Mouse (Mus musculus): Measurements from ENCODE around the gene Slc37a4. TPM values are rescaled to one million over a fixed set of nuclear protein-coding genes. Genes with fewer than 3 reads are reported as not detected.
A peak's percentile ranks its signal among the peaks of the same experiment; 100 is the strongest.

The Slc37a4 gene
- total and polyA plus RNA-seq, 2 experiments from 2014 or later: 35.1 to 83.8 TPM

DNA sequence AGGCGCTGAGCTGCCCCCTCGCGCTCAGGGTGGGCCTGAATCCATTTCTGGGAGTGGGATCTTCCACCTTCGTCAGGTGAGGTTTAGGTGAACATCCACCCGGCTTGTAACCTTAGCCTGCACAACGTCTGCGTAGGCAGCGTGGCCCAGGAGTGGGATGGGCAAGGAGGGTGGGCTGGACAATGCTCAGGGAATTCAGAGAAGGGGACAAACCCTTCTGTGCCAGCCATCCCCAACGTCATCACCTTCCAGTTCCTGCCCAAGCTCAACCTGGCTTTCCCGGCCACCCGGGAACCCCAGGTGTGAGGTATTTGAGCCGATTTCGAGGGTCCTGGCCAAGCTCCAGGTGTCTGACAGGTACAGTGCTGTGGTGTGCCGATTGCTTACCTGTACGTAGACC lies 16.8 kb upstream of the Slc37a4 start:
- DNase-seq (ENCODE audit: low spot score) (no peak), ATAC-seq (ENCODE audit: insufficient read depth, low read depth) (no peak)

GRCm38 (mm10) chr9:44384596-44384995 lies 12.1 kb upstream of the Slc37a4 start:
- Histone ChIP-seq H3K9ac (replicated peaks; ENCODE audit: low read depth, low read length) (no peak overlapping the region), H3K36me3 (replicated peaks; ENCODE audit: control insufficient read depth, insufficient read depth, low read length) (peaks cover 89% of the 10 kb centered on the region), H3K27ac (ENCODE audit: low read depth) (no peak overlapping the region)

More for the DNA sequence above, 16.8 kb upstream of the Slc37a4 start:
- H3K4me3 ChIP-seq (ENCODE audit: low read depth, low read length): peak overlapping the region; percentile 62
- peak overlapping the region; percentile 69 for H3K27ac ChIP-seq (ENCODE audit: low read depth)
- no peaks in the 10 kb centered on the region for H3K9me3 ChIP-seq (replicated peaks; ENCODE audit: control insufficient read depth, low read length)
- peak overlapping the region; percentile 71 for H3K9ac ChIP-seq (replicated peaks; ENCODE audit: low read depth, low read length)
- H3K27me3 ChIP-seq (ENCODE audit: control insufficient read depth, insufficient read depth, low read length): no peaks in the 10 kb centered on the region
- WGBS: 5% methylated on average over 15 of the region's 15 CpGs
- TF ChIP-seq EP300 (IDR thresholded peaks at IDR 0.05; ENCODE audit: low read depth): no peak
- TF ChIP-seq CTCF (IDR thresholded peaks at IDR 0.05; ENCODE audit: low read depth): no peak
- peaks cover 15% of the 10 kb centered on the region for H3K4me1 ChIP-seq (ENCODE audit: control insufficient read depth, insufficient read depth)
- peak overlapping the region; percentile 87 for H3K4me2 ChIP-seq (ENCODE audit: low read depth, low read length)
- H3K36me3 ChIP-seq (replicated peaks; ENCODE audit: control insufficient read depth, insufficient read depth, low read length): peaks cover 43% of the 10 kb centered on the region

GRCm38 (mm10) chr9:44387221-44387620 lies 9.4 kb upstream of the Slc37a4 start:
- Histone ChIP-seq H3K4me2 (ENCODE audit: low read depth, low read length) (no peak overlapping the region), H3K9ac (replicated peaks; ENCODE audit: low read depth, low read length) (no peak overlapping the region), H3K9me3 (replicated peaks; ENCODE audit: control insufficient read depth, low read length) (no peaks in the 10 kb centered on the region), H3K27me3 (ENCODE audit: control insufficient read depth, insufficient read depth, low read length) (no peaks in the 10 kb centered on the region), H3K4me1 (ENCODE audit: control insufficient read depth, insufficient read depth) (no peaks in the 10 kb centered on the region), H3K4me3 (ENCODE audit: low read depth, low read length) (no peak overlapping the region), H3K27ac (ENCODE audit: low read depth) (no peak overlapping the region), H3K36me3 (replicated peaks; ENCODE audit: control insufficient read depth, insufficient read depth, low read length) (peaks cover 87% of the 10 kb centered on the region)
- no peak for DNase-seq (ENCODE audit: low spot score)
- WGBS: 52% methylated on average over 3 of the region's 3 CpGs
- TF ChIP-seq EP300 (IDR thresholded peaks at IDR 0.05; ENCODE audit: low read depth) (no peak), CTCF (IDR thresholded peaks at IDR 0.05; ENCODE audit: low read depth) (no peak)
- ATAC-seq (ENCODE audit: insufficient read depth, low read depth): no peak

More at GRCm38 (mm10) chr9:44384596-44384995, 12.1 kb upstream of the Slc37a4 start:
- Histone ChIP-seq H3K9me3 (replicated peaks; ENCODE audit: control insufficient read depth, low read length) (no peaks in the 10 kb centered on the region), H3K4me2 (ENCODE audit: low read depth, low read length) (no peak overlapping the region), H3K4me1 (ENCODE audit: control insufficient read depth, insufficient read depth) (peaks cover 9% of the 10 kb centered on the region; the same call in 1 of the 2 replicates), H3K27me3 (ENCODE audit: control insufficient read depth, insufficient read depth, low read length) (no peaks in the 10 kb centered on the region), H3K4me3 (ENCODE audit: low read depth, low read length) (no peak overlapping the region)
- WGBS: 87% methylated on average over 13 of the region's 13 CpGs
- DNase-seq (ENCODE audit: low spot score): no peak
- TF ChIP-seq EP300 (IDR thresholded peaks at IDR 0.05; ENCODE audit: low read depth) (no peak), CTCF (IDR thresholded peaks at IDR 0.05; ENCODE audit: low read depth) (no peak)
- ATAC-seq (ENCODE audit: insufficient read depth, low read depth): no peak

- Histone ChIP-seq H3K4me3 (ENCODE audit: low read depth, low read length) (no peak overlapping the region), H3K4me2 (ENCODE audit: low read depth, low read length) (no peak overlapping the region), H3K36me3 (replicated peaks; ENCODE audit: control insufficient read depth, insufficient read depth, low read length) (peaks cover 67% of the 10 kb centered on the region), H3K9ac (replicated peaks; ENCODE audit: low read depth, low read length) (no peak overlapping the region), H3K27me3 (ENCODE audit: control insufficient read depth, insufficient read depth, low read length) (no peaks in the 10 kb centered on the region), H3K27ac (ENCODE audit: low read depth) (no peak overlapping the region), H3K4me1 (ENCODE audit: control insufficient read depth, insufficient read depth) (no peaks in the 10 kb centered on the region), H3K9me3 (replicated peaks; ENCODE audit: control insufficient read depth, low read length) (no peaks in the 10 kb centered on the region)
- DNase-seq (ENCODE audit: low spot score): peak; percentile 39
- ATAC-seq (ENCODE audit: insufficient read depth, low read depth): no peak
- peak; percentile 57 for TF ChIP-seq CTCF (IDR thresholded peaks at IDR 0.05; ENCODE audit: low read depth)
- TF ChIP-seq EP300 (IDR thresholded peaks at IDR 0.05; ENCODE audit: low read depth): no peak
- WGBS: 55% methylated on average over 8 of the region's 8 CpGs
Observed at GRCm38 (mm10) chr9:44389273-44389672, 7.4 kb upstream of the Slc37a4 start.

DNA sequence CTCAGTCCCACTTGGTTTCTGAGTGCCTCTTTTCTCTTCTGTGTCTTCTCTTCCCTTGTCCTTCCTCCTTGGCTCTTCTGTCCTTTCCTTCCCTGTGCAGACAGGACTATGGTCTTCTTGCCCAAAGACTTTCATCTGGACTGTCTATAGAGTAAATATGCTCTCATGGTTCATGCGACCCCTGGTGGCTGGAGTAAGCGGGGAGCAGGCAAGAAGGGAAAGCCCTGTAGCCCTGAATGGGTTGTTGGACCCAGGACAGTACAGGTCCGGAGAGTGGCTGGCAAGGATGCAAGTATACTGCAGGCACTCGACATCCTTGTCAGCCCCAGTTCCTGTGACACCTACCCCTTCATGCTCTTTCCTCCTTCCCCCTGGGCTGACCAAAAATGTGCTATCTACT lies 5.2 kb upstream of the Slc37a4 start:
- no peak overlapping the region for H3K9ac ChIP-seq (replicated peaks; ENCODE audit: low read depth, low read length)
- H3K4me1 ChIP-seq (ENCODE audit: control insufficient read depth, insufficient read depth): no peaks in the 10 kb centered on the region
- no peaks in the 10 kb centered on the region for H3K9me3 ChIP-seq (replicated peaks; ENCODE audit: control insufficient read depth, low read length)
- no peak overlapping the region for H3K27ac ChIP-seq (ENCODE audit: low read depth)
- ATAC-seq (ENCODE audit: insufficient read depth, low read depth) (peak; percentile 57), DNase-seq (ENCODE audit: low spot score) (peak; percentile 46)
- H3K4me3 ChIP-seq (ENCODE audit: low read depth, low read length): no peak overlapping the region
- 21% methylated on average over 4 of the region's 4 CpGs for WGBS
- H3K36me3 ChIP-seq (replicated peaks; ENCODE audit: control insufficient read depth, insufficient read depth, low read length): peaks cover 45% of the 10 kb centered on the region
- no peaks in the 10 kb centered on the region for H3K27me3 ChIP-seq (ENCODE audit: control insufficient read depth, insufficient read depth, low read length)
- TF ChIP-seq CTCF (IDR thresholded peaks at IDR 0.05; ENCODE audit: low read depth) (peak; percentile 79), EP300 (IDR thresholded peaks at IDR 0.05; ENCODE audit: low read depth) (no peak)
- no peak overlapping the region for H3K4me2 ChIP-seq (ENCODE audit: low read depth, low read length)

DNA sequence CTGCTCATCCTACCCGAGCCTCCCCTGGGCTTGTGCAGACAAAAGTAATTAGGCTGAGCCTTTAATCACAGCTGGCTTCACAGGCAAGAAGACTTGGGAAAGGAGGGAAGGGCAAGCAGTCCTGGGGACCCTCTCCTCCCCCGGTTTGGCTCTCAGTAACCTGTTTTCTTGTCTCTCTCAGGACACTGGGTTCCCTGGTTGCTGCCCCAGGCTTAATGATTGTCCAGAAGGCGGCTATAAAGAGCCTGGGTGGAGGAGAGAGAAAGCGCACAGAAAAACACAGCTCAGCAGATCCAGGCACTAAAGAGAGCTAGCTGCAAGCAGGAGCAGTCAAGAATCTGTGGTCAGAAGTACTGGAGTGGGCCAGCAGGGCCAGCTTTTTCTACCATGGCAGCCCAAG lies 1.4 kb downstream of the Slc37a4 start:
- TF ChIP-seq CTCF (IDR thresholded peaks at IDR 0.05; ENCODE audit: low read depth) (no peak), EP300 (IDR thresholded peaks at IDR 0.05; ENCODE audit: low read depth) (no peak)
- H3K36me3 ChIP-seq (replicated peaks; ENCODE audit: control insufficient read depth, insufficient read depth, low read length): peaks cover 27% of the 10 kb centered on the region
- H3K27ac ChIP-seq (ENCODE audit: low read depth): peak overlapping the region; percentile 8; the same call in 1 of the 2 replicates
- peaks cover 33% of the 10 kb centered on the region for H3K4me1 ChIP-seq (ENCODE audit: control insufficient read depth, insufficient read depth)
- no peak for ATAC-seq (ENCODE audit: insufficient read depth, low read depth)
- DNase-seq (ENCODE audit: low spot score): no peak
- H3K4me3 ChIP-seq (ENCODE audit: low read depth, low read length): no peak overlapping the region
- peak overlapping the region; percentile 96 for H3K4me2 ChIP-seq (ENCODE audit: low read depth, low read length)
- no peaks in the 10 kb centered on the region for H3K27me3 ChIP-seq (ENCODE audit: control insufficient read depth, insufficient read depth, low read length)
- 22% methylated on average over 4 of the region's 4 CpGs for WGBS
- H3K9ac ChIP-seq (replicated peaks; ENCODE audit: low read depth, low read length): no peak overlapping the region
- H3K9me3 ChIP-seq (replicated peaks; ENCODE audit: control insufficient read depth, low read length): no peaks in the 10 kb centered on the region

Measured in heart, postnatal 0 days (tissue).